Mouse (Mus musculus): ENCODE data around the gene Nhp2. TPM values are rescaled to one million over a fixed set of nuclear protein-coding genes. Genes with fewer than 3 reads are reported as not detected.

The Nhp2 gene
- total and polyA plus RNA-seq, 2 experiments from 2014 or later = 43.9 to 105 TPM

DNA sequence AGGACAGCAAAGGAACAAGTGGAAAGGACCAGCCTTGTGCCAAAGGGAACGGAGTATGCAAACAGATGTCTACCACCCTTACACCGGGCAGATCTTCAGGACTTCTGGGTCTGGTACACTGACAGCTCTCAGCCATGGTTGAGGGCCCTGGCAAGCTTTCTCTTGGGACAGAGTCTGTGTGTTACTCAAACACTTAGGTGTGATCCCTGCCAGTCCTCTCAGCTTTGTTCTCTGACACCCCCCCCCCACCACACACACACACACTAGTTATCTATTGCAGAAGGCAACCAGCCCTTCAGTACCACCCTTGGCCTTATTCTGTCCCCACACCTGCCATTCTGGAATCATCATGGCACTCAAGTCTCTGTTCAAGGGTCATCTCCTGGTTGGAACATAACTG, 2.2 kb downstream of the Nhp2 start:
- H3K27ac ChIP-seq = no peak overlapping the region
- ATAC-seq = no peak

GRCm38 (mm10) chr11:51622971-51623491, 3.5 kb downstream of the Nhp2 start:
- no peaks in the 10 kb centered on the region; the same call in 1 of the 2 replicates for H3K4me1 ChIP-seq (ENCODE audit: insufficient read depth, low read length)
- H3K36me3 ChIP-seq (ENCODE audit: insufficient read depth, low read length) = peaks cover 54% of the 10 kb centered on the region
- no peak for TF ChIP-seq CTCF (IDR thresholded peaks at IDR 0.05; ENCODE audit: low read depth)
- WGBS = 85% methylated on average over 7 of the region's 7 CpGs
- no peak overlapping the region for H3K9ac ChIP-seq (replicated peaks; ENCODE audit: low read length)
- H3K27ac ChIP-seq = no peak overlapping the region
- no peak overlapping the region for H3K4me2 ChIP-seq (ENCODE audit: low read depth, low read length)
- no peak for ATAC-seq
- DNase-seq (ENCODE audit: low spot score) = no peak
- no peaks in the 10 kb centered on the region for H3K27me3 ChIP-seq (ENCODE audit: insufficient read depth, low read length)
- H3K4me3 ChIP-seq (ENCODE audit: low read length) = no peak overlapping the region
- no peaks in the 10 kb centered on the region for H3K9me3 ChIP-seq (ENCODE audit: low read length)

More for the DNA sequence above, 2.2 kb downstream of the Nhp2 start:
- Histone ChIP-seq H3K4me3 (ENCODE audit: low read length) (no peak overlapping the region), H3K4me1 (ENCODE audit: insufficient read depth, low read length) (no peaks in the 10 kb centered on the region; the same call in 1 of the 2 replicates), H3K36me3 (ENCODE audit: insufficient read depth, low read length) (peaks cover 42% of the 10 kb centered on the region), H3K9me3 (ENCODE audit: low read length) (no peaks in the 10 kb centered on the region), H3K9ac (replicated peaks; ENCODE audit: low read length) (no peak overlapping the region), H3K4me2 (ENCODE audit: low read depth, low read length) (no peak overlapping the region), H3K27me3 (ENCODE audit: insufficient read depth, low read length) (no peaks in the 10 kb centered on the region)
- TF ChIP-seq CTCF (IDR thresholded peaks at IDR 0.05; ENCODE audit: low read depth) = no peak
- WGBS = 94% methylated on average over 2 of the region's 2 CpGs
- DNase-seq (ENCODE audit: low spot score) = no peak

GRCm38 (mm10) chr11:51625187-51625820, 5.8 kb downstream of the Nhp2 start:
- no peak overlapping the region for H3K27ac ChIP-seq
- no peak for DNase-seq (ENCODE audit: low spot score)
- no peak for ATAC-seq
- no peak overlapping the region for H3K9ac ChIP-seq (replicated peaks; ENCODE audit: low read length)
- H3K27me3 ChIP-seq (ENCODE audit: insufficient read depth, low read length) = no peaks in the 10 kb centered on the region
- no peak overlapping the region for H3K4me3 ChIP-seq (ENCODE audit: low read length)
- H3K4me1 ChIP-seq (ENCODE audit: insufficient read depth, low read length) = no peaks in the 10 kb centered on the region; the same call in 1 of the 2 replicates
- no peak for TF ChIP-seq CTCF (IDR thresholded peaks at IDR 0.05; ENCODE audit: low read depth)
- WGBS = 86% methylated on average over 5 of the region's 5 CpGs
- H3K4me2 ChIP-seq (ENCODE audit: low read depth, low read length) = no peak overlapping the region
- H3K9me3 ChIP-seq (ENCODE audit: low read length) = no peaks in the 10 kb centered on the region
- peaks cover 59% of the 10 kb centered on the region for H3K36me3 ChIP-seq (ENCODE audit: insufficient read depth, low read length)

GRCm38 (mm10) chr11:51627425-51627824, 7.9 kb downstream of the Nhp2 start:
- Histone ChIP-seq H3K4me2 (ENCODE audit: low read depth, low read length) (no peak overlapping the region), H3K9ac (replicated peaks; ENCODE audit: low read length) (no peak overlapping the region), H3K36me3 (ENCODE audit: insufficient read depth, low read length) (peaks cover 55% of the 10 kb centered on the region), H3K4me1 (ENCODE audit: insufficient read depth, low read length) (no peaks in the 10 kb centered on the region), H3K4me3 (ENCODE audit: low read length) (no peak overlapping the region), H3K27me3 (ENCODE audit: insufficient read depth, low read length) (no peaks in the 10 kb centered on the region), H3K27ac (no peak overlapping the region), H3K9me3 (ENCODE audit: low read length) (no peaks in the 10 kb centered on the region)
- WGBS = 92% methylated on average over 9 of the region's 9 CpGs
- DNase-seq (ENCODE audit: low spot score) (no peak), ATAC-seq (no peak)
- no peak for TF ChIP-seq CTCF (IDR thresholded peaks at IDR 0.05; ENCODE audit: low read depth)

- H3K4me1 ChIP-seq (ENCODE audit: insufficient read depth, low read length) = no peaks in the 10 kb centered on the region
Observed at GRCm38 (mm10) chr11:51627907-51628306, 8.4 kb downstream of the Nhp2 start.

GRCm38 (mm10) chr11:51629651-51630314, 10.2 kb downstream of the Nhp2 start:
- 82% methylated on average over 15 of the region's 15 CpGs for WGBS
- Histone ChIP-seq H3K9me3 (ENCODE audit: low read length) (no peaks in the 10 kb centered on the region), H3K4me3 (ENCODE audit: low read length) (no peak overlapping the region), H3K27me3 (ENCODE audit: insufficient read depth, low read length) (no peaks in the 10 kb centered on the region), H3K36me3 (ENCODE audit: insufficient read depth, low read length) (peaks cover 33% of the 10 kb centered on the region), H3K4me1 (ENCODE audit: insufficient read depth, low read length) (peaks cover under 1% of the 10 kb centered on the region; the same call in 1 of the 2 replicates), H3K9ac (replicated peaks; ENCODE audit: low read length) (no peak overlapping the region), H3K27ac (no peak overlapping the region), H3K4me2 (ENCODE audit: low read depth, low read length) (no peak overlapping the region)
- no peak for DNase-seq (ENCODE audit: low spot score)
- no peak for TF ChIP-seq CTCF (IDR thresholded peaks at IDR 0.05; ENCODE audit: low read depth)
- no peak for ATAC-seq

More at GRCm38 (mm10) chr11:51627907-51628306, 8.4 kb downstream of the Nhp2 start:
- 89% methylated on average over 8 of the region's 8 CpGs for WGBS
- no peak for ATAC-seq
- Histone ChIP-seq H3K27me3 (ENCODE audit: insufficient read depth, low read length) (no peaks in the 10 kb centered on the region), H3K9me3 (ENCODE audit: low read length) (no peaks in the 10 kb centered on the region), H3K9ac (replicated peaks; ENCODE audit: low read length) (no peak overlapping the region), H3K4me2 (ENCODE audit: low read depth, low read length) (no peak overlapping the region), H3K36me3 (ENCODE audit: insufficient read depth, low read length) (peaks cover 50% of the 10 kb centered on the region), H3K4me3 (ENCODE audit: low read length) (no peak overlapping the region), H3K27ac (no peak overlapping the region)
- DNase-seq (ENCODE audit: low spot score) = no peak
- no peak for TF ChIP-seq CTCF (IDR thresholded peaks at IDR 0.05; ENCODE audit: low read depth)
